Mouse (Mus musculus) heart, postnatal 14 days (tissue): ENCODE results near the gene Nemp2. TPM values are rescaled to one million over a fixed set of nuclear protein-coding genes. Genes with fewer than 3 reads are reported as not detected.
"Not testable (repeated sequence)": the region's sequence is repeated elsewhere in the genome, so short reads cannot be mapped to it uniquely, and the experiment has no call there.

ENCODE experiments used
- DNase-seq, 2 experiments: peaks; one replicate each; pipeline ENCODE4 v3.0.0; 2021 to 2022
- intact Hi-C: fragments of 180-260 bp; cut with DNase I; formaldehyde crosslinking; loops from one replicate; pipeline ENCODE4 v1.15.1; 2025
- total RNA-seq, 2 experiments: library from RNA; stranded (reverse); gene quantifications; 2 replicates each; pipeline ENCODE4 v1.2.3; 2021

The Nemp2 gene
- total RNA-seq, 2 experiments from 2014 or later = 1.6 to 2.1 TPM

DNA sequence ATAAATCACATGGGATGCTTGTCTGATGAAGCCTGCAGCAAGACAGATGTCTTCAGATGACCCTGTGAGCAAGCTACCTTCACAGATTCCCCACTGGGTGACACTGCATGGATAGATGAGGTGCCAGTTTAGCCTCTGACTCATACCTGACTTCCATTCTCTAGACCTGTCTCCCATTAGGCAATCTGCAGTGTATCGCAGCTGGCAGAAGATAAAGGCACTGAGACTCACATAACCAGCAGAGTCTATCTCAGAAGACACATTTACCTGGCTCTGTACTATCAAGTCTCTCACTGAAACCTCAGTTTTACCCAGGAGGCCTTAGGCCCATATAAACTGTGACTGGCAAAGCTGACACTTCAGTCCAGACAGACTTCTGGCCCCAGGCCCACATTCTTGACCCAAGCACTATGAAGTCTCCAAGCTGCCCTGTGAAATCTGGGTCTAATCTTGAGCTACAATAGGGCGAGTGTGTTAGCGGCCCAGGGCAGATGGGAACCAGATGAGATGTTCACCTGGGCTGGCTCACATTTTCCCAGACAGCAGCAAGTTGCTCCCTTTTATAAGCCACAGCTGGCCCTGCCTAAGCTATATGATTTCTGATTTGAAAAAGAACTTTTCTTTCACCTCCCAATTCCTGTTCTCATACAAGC lies 22.2 kb downstream of the Nemp2 start:
- no peak for DNase-seq
- intact Hi-C loops = loop anchor here (5.0 kb wide), 1 partner anchor 75 kb away; the partner anchor contains the start of gene Mfsd6

DNA sequence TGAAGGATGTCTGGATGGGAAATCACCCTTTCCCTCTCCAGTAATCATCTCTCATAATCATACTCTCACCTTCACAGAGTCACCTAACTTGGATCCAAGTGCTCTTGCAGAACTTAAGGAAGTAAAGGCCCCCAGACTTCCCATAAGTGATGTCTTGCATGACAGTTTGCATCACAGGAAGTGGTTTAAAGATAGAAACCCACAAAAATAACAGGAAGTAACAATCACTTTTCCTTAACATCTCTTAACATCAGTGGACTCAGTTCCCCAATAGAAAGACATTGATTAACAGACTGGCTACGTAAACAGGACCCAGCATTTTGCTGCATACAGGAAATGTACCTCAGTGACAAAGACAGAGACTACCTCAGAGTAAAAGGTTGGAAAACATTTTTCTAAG lies 22.9 kb downstream of the Nemp2 start:
- DNase-seq = no peak
- intact Hi-C loops = loop anchor here (5.0 kb wide), 1 partner anchor 74 kb away; the partner anchor contains the start of gene Mfsd6

DNA sequence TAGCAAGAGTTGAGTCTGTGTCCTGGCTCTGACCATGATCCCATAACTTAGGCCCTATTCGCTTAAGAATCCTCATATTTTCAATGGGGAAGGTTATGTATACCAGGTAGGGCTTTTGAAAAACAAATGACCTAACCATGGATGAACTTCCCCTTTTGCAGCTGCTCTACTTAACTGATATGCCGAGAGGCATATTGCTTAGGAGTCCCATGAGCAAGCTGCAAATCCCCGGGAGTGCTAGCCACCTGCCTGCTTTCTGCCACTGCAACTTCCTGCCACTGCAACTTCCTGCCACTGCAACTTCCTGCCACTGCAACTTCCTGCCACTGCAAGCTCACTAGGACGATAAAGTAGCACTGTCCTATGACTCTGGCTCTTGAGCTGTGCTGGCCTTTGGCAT lies 24.6 kb downstream of the Nemp2 start:
- intact Hi-C loops = no loop called here
- DNase-seq = no peak

DNA sequence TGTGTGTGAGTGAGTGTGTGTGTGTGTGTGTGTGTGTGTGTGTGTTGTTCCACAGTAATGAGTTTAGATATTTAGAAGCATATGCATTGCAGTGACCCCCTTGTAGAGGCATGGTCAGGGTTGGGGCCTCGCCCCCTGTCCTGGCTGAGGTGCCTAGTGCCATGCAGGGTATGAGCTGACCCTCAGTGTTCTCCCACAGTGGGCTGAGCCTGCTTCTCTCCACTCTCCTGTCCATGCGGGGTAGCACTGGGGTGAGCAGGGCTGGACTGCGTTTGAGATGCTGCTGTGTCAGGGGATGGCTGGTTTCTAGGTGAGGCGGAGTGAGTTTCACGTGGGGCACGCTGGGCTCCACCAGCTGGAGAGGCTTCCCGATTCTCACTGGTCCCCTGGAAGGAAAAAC lies 27.7 kb downstream of the Nemp2 start:
- no peak for DNase-seq
- intact Hi-C loops = no loop called here

DNA sequence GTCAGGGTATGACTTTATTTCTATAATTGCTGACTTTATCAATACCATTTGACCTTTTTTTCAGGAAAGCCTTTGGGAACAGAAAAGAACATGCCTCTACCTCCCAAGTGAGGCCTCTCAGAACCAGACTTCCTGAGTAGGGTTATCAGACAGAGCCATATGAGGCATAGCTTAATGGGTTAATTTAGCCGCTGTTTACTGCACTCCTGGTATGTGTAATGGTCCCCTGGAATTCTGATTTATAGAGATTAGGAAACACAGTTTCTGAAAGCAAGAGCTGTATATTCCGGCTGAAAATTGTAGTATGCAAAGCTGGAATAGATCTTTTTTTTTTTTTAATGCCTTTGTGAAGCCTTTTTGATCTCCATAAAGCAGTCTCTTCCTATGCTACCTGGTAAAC lies 29.8 kb downstream of the Nemp2 start:
- intact Hi-C loops = no loop called here
- DNase-seq = no peak

DNA sequence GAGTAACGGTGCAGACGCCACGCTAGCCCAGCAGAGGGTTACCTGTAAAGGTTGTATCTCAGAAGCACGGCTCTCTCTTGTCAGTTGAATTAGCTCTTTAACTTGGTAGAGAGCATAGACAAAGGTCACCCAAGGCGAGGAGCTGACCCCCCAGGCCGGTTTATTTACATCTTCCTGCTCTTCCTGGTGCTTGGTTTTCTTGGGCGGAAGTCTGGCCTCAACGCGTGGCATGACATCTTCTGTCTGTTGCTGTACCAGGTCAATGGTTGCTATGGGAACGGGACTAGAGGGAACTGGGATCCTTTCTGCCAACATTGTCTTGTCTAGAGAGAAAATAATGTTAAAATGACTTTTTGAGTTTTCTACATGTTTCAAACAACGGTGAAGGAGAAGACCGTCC lies 30.3 kb downstream of the Nemp2 start:
- intact Hi-C loops = no loop called here
- DNase-seq = no peak

DNA sequence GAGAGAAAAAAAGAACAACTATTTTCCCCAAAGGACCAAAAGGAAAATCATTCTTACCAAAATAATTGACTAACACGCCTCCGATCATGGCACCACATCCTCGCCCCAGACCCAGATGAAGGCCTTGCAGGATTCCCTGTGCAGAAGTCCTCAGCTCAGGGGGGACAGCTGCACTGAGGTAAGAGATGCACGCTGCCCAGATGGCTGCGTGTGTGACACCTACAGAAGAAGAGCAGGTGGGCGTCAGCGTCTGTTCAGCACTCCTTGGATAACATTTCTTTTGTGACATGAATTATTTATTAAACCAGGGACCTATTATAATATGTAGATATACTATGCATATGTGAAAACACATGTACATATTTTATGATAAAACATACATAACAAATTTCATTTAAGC lies 32.7 kb downstream of the Nemp2 start:
- no peak for DNase-seq

DNA sequence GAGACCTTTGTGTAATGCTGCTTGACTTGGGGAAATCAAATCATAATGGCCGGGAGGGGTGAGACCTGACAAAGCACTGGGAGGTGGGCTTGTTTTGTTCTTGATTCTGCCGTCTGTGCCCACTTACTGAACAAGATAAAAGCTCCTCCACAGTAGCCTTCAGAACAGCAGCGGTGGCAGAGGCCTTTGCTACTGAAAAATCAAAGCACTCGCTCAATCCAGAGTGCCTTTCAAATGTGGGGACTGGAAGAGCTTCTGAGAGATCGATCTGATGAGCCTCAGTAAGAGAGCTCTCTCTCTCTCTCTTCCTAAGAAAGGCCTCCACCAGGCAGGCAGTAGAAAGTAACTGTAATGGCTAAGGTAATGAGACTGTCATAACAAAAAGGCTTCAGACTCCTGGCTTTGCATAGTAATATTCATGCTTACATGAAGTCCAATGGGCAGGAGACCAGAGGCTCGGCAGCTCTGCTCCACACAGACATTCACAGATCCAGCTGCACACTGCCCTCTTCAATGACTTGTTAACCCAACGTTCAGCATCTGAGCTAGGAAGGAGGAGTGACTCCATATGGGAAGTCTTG lies 38.3 kb downstream of the Nemp2 start:
- no peak for DNase-seq
- intact Hi-C loops = no loop called here

More for the DNA sequence above, 32.7 kb downstream of the Nemp2 start:
- intact Hi-C loops = no loop called here

DNA sequence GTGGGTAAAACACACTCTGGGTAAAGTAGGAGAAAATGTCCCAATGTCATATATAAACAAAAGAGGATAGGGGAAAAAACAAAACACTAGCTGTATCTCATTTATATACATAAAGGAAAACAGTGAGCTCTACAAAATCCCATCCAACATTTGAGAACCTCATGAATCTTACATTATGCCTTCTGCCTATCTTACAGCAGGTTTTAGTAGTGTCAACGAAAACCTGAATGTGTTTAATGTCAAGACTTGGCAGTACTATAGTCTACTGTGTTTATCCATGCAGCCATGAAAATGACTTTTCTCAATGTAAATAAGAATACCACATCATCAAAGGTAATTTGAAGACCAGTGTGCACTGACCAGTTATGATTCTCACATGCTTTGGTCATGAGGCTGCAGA lies 39.4 kb downstream of the Nemp2 start:
- intact Hi-C loops = no loop called here
- DNase-seq = no peak

DNA sequence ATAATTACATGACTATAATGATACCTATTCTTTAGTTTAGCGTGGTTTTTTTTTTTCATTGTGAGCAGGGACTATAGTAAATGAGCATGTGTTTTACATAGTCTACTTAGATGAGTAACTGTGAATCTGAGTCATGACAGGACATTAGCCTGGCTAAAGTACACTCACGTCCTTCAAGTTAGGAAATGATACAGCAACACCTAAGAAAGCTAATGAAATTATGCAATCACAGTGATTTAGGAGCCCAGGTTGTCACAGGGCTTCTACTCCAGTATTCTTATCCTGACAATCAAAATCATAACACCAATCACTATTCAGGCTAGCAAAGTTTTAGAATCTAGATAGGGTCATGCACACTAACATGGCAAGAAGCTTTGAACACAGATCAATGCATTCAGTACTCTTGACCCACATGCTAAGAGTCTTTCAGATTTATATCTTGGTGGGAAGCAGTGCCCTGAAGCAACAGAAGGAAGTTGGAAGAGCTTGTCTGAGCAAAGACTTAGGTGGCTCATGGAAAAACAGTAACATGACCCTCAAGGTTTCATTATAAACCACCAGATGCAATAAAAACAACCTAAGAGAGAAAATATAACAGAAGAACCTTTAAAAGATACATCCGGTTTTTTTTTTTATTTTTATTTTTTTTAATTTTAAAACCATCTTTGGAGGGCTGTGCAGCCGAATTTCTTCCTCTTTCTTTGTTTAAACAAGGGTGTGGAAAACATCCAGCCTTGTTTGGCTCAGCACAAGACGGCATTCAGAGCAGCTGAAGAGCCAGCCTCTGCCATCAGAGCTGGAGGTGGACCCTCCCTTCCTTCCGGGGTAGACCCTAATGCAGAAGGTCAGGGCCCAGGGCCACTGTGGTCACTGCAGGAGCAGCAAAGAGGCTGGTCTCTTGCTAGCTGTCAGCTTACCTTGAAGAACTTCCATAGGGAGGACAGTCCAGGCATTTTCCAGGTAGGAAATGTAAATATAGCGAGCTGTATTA lies 45.4 kb downstream of the Nemp2 start:
- peak; percentile 16 to 30 for DNase-seq
- intact Hi-C loops = loop anchor here (5.0 kb wide), 1 partner anchor 41 kb away; no protein-coding TSS in a partner anchor

DNA sequence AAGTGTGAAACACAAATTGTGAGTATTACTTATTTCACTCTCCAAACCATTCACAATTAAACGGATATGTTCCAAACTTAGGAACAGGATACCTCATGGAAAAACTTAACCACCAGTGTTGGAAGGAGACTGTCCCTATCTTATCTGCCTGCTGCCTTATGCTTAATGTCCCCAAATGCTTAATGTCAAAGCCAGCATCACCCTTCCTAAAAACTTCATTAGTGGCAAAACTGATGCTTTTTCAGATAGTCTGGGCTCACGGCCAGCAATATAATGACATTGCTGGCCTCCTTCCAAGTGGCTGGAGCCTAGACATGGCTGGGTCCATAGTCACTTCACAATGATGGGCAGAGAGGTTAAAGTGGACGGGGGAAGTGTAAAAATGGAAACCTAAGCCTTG lies 46.1 kb downstream of the Nemp2 start:
- intact Hi-C loops = loop anchor here (5.0 kb wide), 1 partner anchor 41 kb away; no protein-coding TSS in a partner anchor
- peak; percentile 63 to 66 for DNase-seq

DNA sequence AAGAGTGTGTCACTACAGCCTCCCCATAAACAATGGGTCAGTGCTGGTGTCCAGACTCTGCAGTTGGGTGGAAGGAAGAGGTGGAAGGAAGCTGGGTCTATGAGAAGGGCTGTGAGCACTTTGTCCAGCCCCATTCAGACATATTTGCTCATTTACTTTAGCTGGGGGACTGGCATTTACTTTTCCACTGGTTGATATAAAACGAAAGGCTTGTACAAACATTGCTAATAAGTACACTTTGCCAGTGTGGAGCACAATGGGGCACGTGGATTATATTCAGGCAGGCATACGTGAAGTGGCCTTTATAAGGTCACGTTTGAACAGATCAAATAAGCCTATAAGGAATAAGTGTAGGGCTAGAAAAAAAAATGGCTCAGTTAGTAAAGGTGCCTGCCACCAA lies 53.0 kb downstream of the Nemp2 start:
- intact Hi-C loops = no loop called here
- no peak for DNase-seq

DNA sequence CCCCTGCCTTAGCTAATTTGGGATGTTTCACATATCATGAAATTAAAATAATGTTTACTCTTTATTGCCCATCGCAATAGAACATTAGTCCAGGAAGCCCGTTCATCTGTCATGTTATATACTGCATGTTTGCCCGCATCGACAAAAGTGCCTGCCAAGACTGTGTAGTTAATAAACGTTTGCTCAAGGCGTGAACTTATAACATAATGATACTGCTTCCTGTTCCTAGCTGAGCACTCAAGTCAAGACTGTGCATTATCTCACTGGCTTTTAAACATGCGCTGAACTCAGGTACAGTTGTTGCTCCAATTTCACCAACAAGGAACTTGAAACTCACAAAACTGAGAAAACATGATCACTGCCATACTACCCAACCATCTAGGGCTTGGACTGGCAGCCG lies 57.1 kb downstream of the Nemp2 start:
- intact Hi-C loops = no loop called here
- no peak for DNase-seq

DNA sequence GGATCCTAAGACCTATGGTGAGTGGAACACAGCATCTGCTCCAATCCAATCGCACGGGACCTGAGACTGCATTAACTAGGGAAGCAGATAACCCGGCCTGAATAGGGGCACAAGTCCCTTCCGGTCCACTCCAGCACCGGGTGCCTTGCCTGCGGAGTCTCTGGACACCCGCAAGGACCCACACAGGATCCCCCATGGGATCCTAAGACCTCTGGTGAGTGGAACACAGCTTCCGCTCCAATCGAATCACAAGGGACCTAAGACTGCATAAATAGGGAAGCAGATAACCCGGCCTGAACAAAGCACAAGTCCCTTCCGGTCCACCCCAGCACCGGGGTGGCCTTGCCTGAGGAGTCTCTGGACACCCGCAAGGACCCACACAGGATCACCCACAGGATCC lies 64.0 kb downstream of the Nemp2 start:
- intact Hi-C loops, DNase-seq: not testable (repeated sequence)

Other genes with a start within 250 kb of the Nemp2 start
- gene Nab1, start 130.0 kb upstream of the Nemp2 start, total RNA-seq = 10 to 100 TPM; 24.8 to 25.7 TPM
- gene Mfsd6, start 96.8 kb downstream of the Nemp2 start, total RNA-seq = 10 to 100 TPM; 16.2 to 19.3 TPM
- gene Inpp1, start 187.0 kb downstream of the Nemp2 start, total RNA-seq = 10 to 100 TPM; 19.3 to 20.0 TPM
- 10 to 100 TPM; 69.5 to 74.9 TPM for gene Hibch, start 214.2 kb downstream of the Nemp2 start, total RNA-seq